Mouse (Mus musculus): ENCODE results near the gene Adam12.

DNA sequence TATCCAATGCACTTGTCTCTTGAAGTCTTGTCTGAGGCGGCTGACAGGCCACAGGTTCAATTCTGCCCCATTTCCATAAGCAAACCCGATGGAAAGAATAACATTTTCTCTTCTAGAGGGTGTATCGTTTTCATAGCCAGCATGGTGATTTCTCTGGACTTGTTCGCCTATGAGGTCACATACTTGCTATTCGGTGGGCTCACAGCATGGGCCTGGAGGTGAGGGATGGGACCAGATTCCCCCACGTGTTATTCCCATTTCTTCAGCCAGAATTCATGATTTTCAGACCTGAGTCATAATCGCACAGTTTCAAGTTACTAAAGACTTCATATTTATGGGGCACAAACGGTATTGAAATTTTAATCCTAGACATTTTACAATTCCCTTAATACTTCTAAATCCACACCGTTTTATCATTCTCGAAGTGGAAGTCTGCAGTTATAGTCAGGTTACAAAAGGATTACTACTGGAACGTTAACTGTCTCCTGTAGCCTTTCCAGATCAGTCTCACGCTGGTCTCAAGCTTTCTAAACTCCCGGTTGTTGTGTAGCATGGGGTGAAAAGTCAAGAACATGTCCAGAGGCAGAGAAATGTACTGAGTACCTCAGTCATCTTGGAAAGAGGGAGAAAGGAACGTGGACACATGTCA lies 58.4 kb downstream of the Adam12 start:
- TF ChIP-seq EP300 (optimal IDR thresholded peaks at IDR 0.05) (no peak), CTCF (IDR thresholded peaks at IDR 0.05; ENCODE audit: low read depth) (no peak)

Measured in stomach, postnatal 0 days (tissue).